Mouse (Mus musculus) liver, embryonic 15.5 days (tissue): ENCODE results near the gene Tkt. TPM values are rescaled to one million over a fixed set of nuclear protein-coding genes. Genes with fewer than 3 reads are reported as not detected.
A peak's percentile ranks its signal among the peaks of the same experiment; 100 is the strongest.
"Not testable (repeated sequence)": the region's sequence is repeated elsewhere in the genome, so short reads cannot be mapped to it uniquely, and the experiment has no call there.

Source experiments
- ATAC-seq: fragments of 200-750 bp; cut with Nextera tagmentation; 2 replicates; pipeline ENCODE4 v1.8.0; 2017; ENCODE audit warnings: moderate number of reproducible peaks, mild to moderate bottlenecking, moderate library complexity; ENCODE audit not compliant: insufficient read depth
- H3K27ac ChIP-seq: fragments of 300-500 bp; sonication (generic); replicated peaks from 2 replicates; pipeline ENCODE4 v1.5.1; 2015; ENCODE audit warnings: mild to moderate bottlenecking, inconsistent platforms
- H3K27me3 ChIP-seq: fragments of 300-500 bp; sonication (generic); 2 replicates; pipeline ENCODE4 v1.6.1; 2015; ENCODE audit warnings: mild to moderate bottlenecking, inconsistent platforms
- H3K36me3 ChIP-seq: fragments of 300-500 bp; sonication (generic); replicated peaks from 2 replicates; pipeline ENCODE4 v1.6.1; 2015; ENCODE audit warnings: moderate library complexity, mild to moderate bottlenecking, inconsistent platforms
- H3K4me1 ChIP-seq: fragments of 300-500 bp; sonication (generic); replicated peaks from 2 replicates; pipeline ENCODE4 v1.6.1; 2015; ENCODE audit warnings: inconsistent platforms
- H3K4me2 ChIP-seq: fragments of 300-500 bp; sonication (generic); 2 replicates; pipeline ENCODE4 v1.6.1; 2015; ENCODE audit warnings: moderate library complexity, mild to moderate bottlenecking, inconsistent platforms
- H3K4me3 ChIP-seq: fragments of 300-500 bp; sonication (generic); replicated peaks from 2 replicates; pipeline ENCODE4 v1.5.1; 2015; ENCODE audit warnings: mild to moderate bottlenecking, inconsistent platforms
- H3K9ac ChIP-seq: fragments of 300-500 bp; sonication (generic); 2 replicates; pipeline ENCODE4 v1.6.1; 2015; ENCODE audit warnings: moderate library complexity, mild to moderate bottlenecking, inconsistent platforms
- H3K9me3 ChIP-seq: fragments of 300-500 bp; sonication (generic); replicated peaks from 2 replicates; pipeline ENCODE4 v1.6.1; 2016; ENCODE audit warnings: inconsistent platforms
- WGBS: fragments of 180-500 bp; shearing (Covaris S2); methylation state at CpG from one replicate; pipeline ENCODE4 v1.1.7; 2015; ENCODE audit warnings: mixed read lengths; ENCODE audit not compliant: insufficient replicate concordance; 5-methylcytosine and 5-hydroxymethylcytosine counted together
- polyA plus RNA-seq: library from polyadenylated mRNA; unstranded; fragments of >200 nt; fragmentation: Nextera tagmentation; extraction: Ambion mirVana; gene quantifications from 2 replicates; pipeline ENCODE4 v1.2.1, GENCODE M21; 2015

The Tkt gene
- polyA plus RNA-seq, 1 experiment from 2014 or later = 199 TPM

GRCm38 (mm10) chr14:30531431-30531830 is 16.7 kb upstream of the Tkt start:
- ATAC-seq = no peak
- H3K36me3 ChIP-seq = peaks cover 11% of the 10 kb centered on the region
- H3K27me3 ChIP-seq = no peaks in the 10 kb centered on the region
- H3K4me2 ChIP-seq = no peak overlapping the region
- no peak overlapping the region for H3K4me3 ChIP-seq
- WGBS = 65% methylated on average over 5 of the region's 5 CpGs
- no peaks in the 10 kb centered on the region for H3K9me3 ChIP-seq
- H3K9ac ChIP-seq = no peak overlapping the region
- H3K27ac ChIP-seq = no peak overlapping the region
- no peaks in the 10 kb centered on the region for H3K4me1 ChIP-seq

- H3K27ac ChIP-seq = no peak overlapping the region
- H3K27me3 ChIP-seq = no peaks in the 10 kb centered on the region
- 84% methylated on average over 6 of the region's 6 CpGs for WGBS
These were observed 16.3 kb upstream of the Tkt start for GRCm38 (mm10) chr14:30531896-30532295.

GRCm38 (mm10) chr14:30533780-30534450 is 14.2 kb upstream of the Tkt start:
- Histone ChIP-seq H3K4me2 (no peak overlapping the region), H3K27ac (no peak overlapping the region), H3K27me3 (no peaks in the 10 kb centered on the region), H3K36me3 (no peaks in the 10 kb centered on the region), H3K4me1 (no peaks in the 10 kb centered on the region), H3K9me3 (no peaks in the 10 kb centered on the region), H3K9ac (no peak overlapping the region), H3K4me3 (no peak overlapping the region)
- no peak for ATAC-seq
- 69% methylated on average over 6 of the region's 6 CpGs for WGBS

More at GRCm38 (mm10) chr14:30531896-30532295, 16.3 kb upstream of the Tkt start:
- no peak for ATAC-seq
- Histone ChIP-seq H3K9me3 (no peaks in the 10 kb centered on the region), H3K4me2 (no peak overlapping the region), H3K9ac (no peak overlapping the region), H3K36me3 (peaks cover 8% of the 10 kb centered on the region; the same call in 1 of the 2 replicates), H3K4me3 (no peak overlapping the region), H3K4me1 (no peaks in the 10 kb centered on the region)

- 75% methylated on average over 10 of the region's 10 CpGs for WGBS
- no peak overlapping the region for H3K9ac ChIP-seq
- H3K4me1 ChIP-seq = 0 out of 2 replicates have a peak, but pooled peaks cover 4% of the 10 kb centered on the region
- no peaks in the 10 kb centered on the region for H3K36me3 ChIP-seq
- no peak overlapping the region for H3K4me3 ChIP-seq
- H3K27ac ChIP-seq = no peak overlapping the region
- ATAC-seq = no peak
- no peaks in the 10 kb centered on the region for H3K9me3 ChIP-seq
- no peaks in the 10 kb centered on the region for H3K27me3 ChIP-seq
- no peak overlapping the region for H3K4me2 ChIP-seq
These were observed 6.6 kb upstream of the Tkt start for GRCm38 (mm10) chr14:30541541-30541940.

- not testable (repeated sequence) for H3K36me3 ChIP-seq, H3K4me2 ChIP-seq, H3K9ac ChIP-seq, ATAC-seq, H3K27ac ChIP-seq, H3K27me3 ChIP-seq, H3K4me3 ChIP-seq, H3K9me3 ChIP-seq
- whole genome bisulfite sequencing = 78% methylated on average over 5 of the region's 5 CpGs
- peaks cover 10% of the 10 kb centered on the region for H3K4me1 ChIP-seq
These were observed 4.8 kb upstream of the Tkt start for GRCm38 (mm10) chr14:30543331-30543730.

- peaks cover 9% of the 10 kb centered on the region; the same call in 1 of the 2 replicates for H3K36me3 ChIP-seq
- H3K9me3 ChIP-seq = no peaks in the 10 kb centered on the region
- H3K4me3 ChIP-seq = peak overlapping the region; percentile 73
- ATAC-seq = peak; percentile 93
- under 1% methylated on average over 69 of the region's 69 CpGs for WGBS
- H3K27me3 ChIP-seq = no peaks in the 10 kb centered on the region
- H3K27ac ChIP-seq = peak overlapping the region; percentile 94
- H3K4me2 ChIP-seq = peak overlapping the region; percentile 95
- peaks cover 59% of the 10 kb centered on the region for H3K4me1 ChIP-seq
- peak overlapping the region; percentile 80 for H3K9ac ChIP-seq
These were observed 1.0 kb downstream of the Tkt start for GRCm38 (mm10) chr14:30548965-30549776.

GRCm38 (mm10) chr14:30549777-30550149 is 1.6 kb downstream of the Tkt start:
- Histone ChIP-seq H3K4me1 (peaks cover 65% of the 10 kb centered on the region), H3K36me3 (peaks cover 12% of the 10 kb centered on the region), H3K27ac (peak overlapping the region; percentile 94), H3K9ac (peak overlapping the region; percentile 80), H3K4me2 (peak overlapping the region; percentile 95), H3K4me3 (peak overlapping the region; percentile 73), H3K27me3 (no peaks in the 10 kb centered on the region), H3K9me3 (no peaks in the 10 kb centered on the region)
- WGBS = 0% methylated on average over 10 of the region's 10 CpGs
- no peak for ATAC-seq

- Histone ChIP-seq H3K9ac (peak overlapping the region; percentile 80), H3K4me1 (peaks cover 63% of the 10 kb centered on the region), H3K4me3 (peak overlapping the region; percentile 73), H3K27me3 (no peaks in the 10 kb centered on the region), H3K4me2 (peak overlapping the region; percentile 95), H3K36me3 (peaks cover 15% of the 10 kb centered on the region), H3K9me3 (no peaks in the 10 kb centered on the region), H3K27ac (peak overlapping the region; percentile 94)
- 16% methylated on average over 8 of the region's 8 CpGs for WGBS
- ATAC-seq = no peak
These were observed 2.3 kb downstream of the Tkt start for GRCm38 (mm10) chr14:30550232-30551070.

GRCm38 (mm10) chr14:30551509-30551908 is 3.4 kb downstream of the Tkt start:
- Histone ChIP-seq H3K36me3 (peaks cover 25% of the 10 kb centered on the region), H3K9ac (no peak overlapping the region), H3K4me2 (peak overlapping the region; percentile 95), H3K9me3 (no peaks in the 10 kb centered on the region), H3K27ac (peak overlapping the region; percentile 94; the same call in 1 of the 2 replicates), H3K4me3 (peak overlapping the region; percentile 73), H3K27me3 (no peaks in the 10 kb centered on the region), H3K4me1 (peaks cover 62% of the 10 kb centered on the region)
- WGBS = 52% methylated on average over 5 of the region's 5 CpGs
- no peak for ATAC-seq

GRCm38 (mm10) chr14:30551981-30552380 is 3.8 kb downstream of the Tkt start:
- H3K27me3 ChIP-seq = no peaks in the 10 kb centered on the region
- no peak for ATAC-seq
- no peak overlapping the region for H3K9ac ChIP-seq
- 88% methylated on average over 2 of the region's 2 CpGs for WGBS
- no peak overlapping the region for H3K27ac ChIP-seq
- peak overlapping the region; percentile 95 for H3K4me2 ChIP-seq
- peaks cover 29% of the 10 kb centered on the region for H3K36me3 ChIP-seq
- peaks cover 62% of the 10 kb centered on the region for H3K4me1 ChIP-seq
- H3K4me3 ChIP-seq = 0 out of 2 replicates have a peak overlapping the region, but pooled peaks have one; percentile 73
- H3K9me3 ChIP-seq = no peaks in the 10 kb centered on the region
